12 mouse cellular contexts compared by ENCODE assay signal in genomic region chr15:85615075-85615474, GRCm38 (mm10). TPM values are rescaled to one million over a fixed set of nuclear protein-coding genes. Genes with fewer than 3 reads are reported as not detected.
DNase-seq lines count a peak whose midpoint lies in the region; ATAC-seq and TF ChIP-seq lines count a peak whose summit lies in the region.
"Had no signal": no experiment of that assay in that cellular context is flagged by ENCODE, and none has a peak within 500 bp of the region (broad histone marks: within the 10 kb centered on the region; RNA-seq: fewer than 3 reads in every experiment).

No protein-coding gene starts in this region.

- no peak for ATAC-seq in forebrain, embryonic 13.5 days
- ATAC-seq in forebrain, embryonic 12.5 days (ENCODE audit: low FRiP score) = no peak
- ATAC-seq in intestine, embryonic 15.5 days = no peak
- ATAC-seq in intestine, postnatal 0 days = no peak
- no peak for ATAC-seq in limb, embryonic 12.5 days (ENCODE audit: insufficient number of reproducible peaks, insufficient read depth, low FRiP score, low TSS enrichment, low read depth)
- ATAC-seq in granulocyte monocyte progenitor cell, adult 5-6 weeks (replicated peaks; ENCODE audit: poor library complexity, severe bottlenecking) = no peak

- H3K27me3 ChIP-seq in forebrain, embryonic 13.5 days = peaks cover 27% of the 10 kb centered on the region
- H3K27me3 ChIP-seq in forebrain, embryonic 12.5 days = peaks cover 55% of the 10 kb centered on the region
- H3K27me3 ChIP-seq in intestine, embryonic 15.5 days (replicated peaks) = peaks cover 15% of the 10 kb centered on the region; the same call in 1 of the 2 replicates
- H3K27me3 ChIP-seq in intestine, postnatal 0 days (replicated peaks; ENCODE audit: control insufficient read depth, insufficient read depth, low read length) = peaks cover 3% of the 10 kb centered on the region; the same call in 1 of the 2 replicates
- peaks cover 50% of the 10 kb centered on the region for H3K27me3 ChIP-seq in E14TG2a.4 (ENCODE audit: insufficient read depth, low read length)
- peaks cover 48% of the 10 kb centered on the region for H3K27me3 ChIP-seq in limb, embryonic 12.5 days

- no peaks in the 10 kb centered on the region; the same call in 1 of the 2 replicates for H3K9me3 ChIP-seq in forebrain, embryonic 13.5 days (replicated peaks)
- 0 out of 2 replicates have a peak, but pooled peaks cover 6% of the 10 kb centered on the region for H3K9me3 ChIP-seq in forebrain, embryonic 12.5 days
- H3K9me3 ChIP-seq in intestine, embryonic 15.5 days = no peaks in the 10 kb centered on the region
- no peaks in the 10 kb centered on the region for H3K9me3 ChIP-seq in intestine, postnatal 0 days (ENCODE audit: control insufficient read depth)
- H3K9me3 ChIP-seq in E14TG2a.4 (ENCODE audit: low read length) = peaks cover 7% of the 10 kb centered on the region
- peaks cover 6% of the 10 kb centered on the region; the same call in 1 of the 2 replicates for H3K9me3 ChIP-seq in limb, embryonic 12.5 days

- WGBS in forebrain, embryonic 13.5 days = 38% methylated on average over 22 of the region's 22 CpGs
- WGBS in forebrain, embryonic 12.5 days = 42% methylated on average over 22 of the region's 22 CpGs
- WGBS in intestine, embryonic 15.5 days = 49% methylated on average over 22 of the region's 22 CpGs
- 53% methylated on average over 22 of the region's 22 CpGs for WGBS in intestine, postnatal 0 days
- 36% methylated on average over 22 of the region's 22 CpGs for WGBS in limb, embryonic 12.5 days

- no peak overlapping the region for H3K4me2 ChIP-seq in forebrain, embryonic 13.5 days
- no peak overlapping the region for H3K4me2 ChIP-seq in forebrain, embryonic 12.5 days
- peak overlapping the region; percentile 14; the same call in 1 of the 2 replicates for H3K4me2 ChIP-seq in intestine, embryonic 15.5 days (replicated peaks)
- H3K4me2 ChIP-seq in intestine, postnatal 0 days (replicated peaks; ENCODE audit: low read depth) = no peak overlapping the region
- peak overlapping the region; percentile 23 for H3K4me2 ChIP-seq in limb, embryonic 12.5 days
- H3K4me2 ChIP-seq: liver, embryonic 13.5 days had no signal

- H3K9ac ChIP-seq in forebrain, embryonic 13.5 days = peak overlapping the region; percentile 26; the same call in 1 of the 2 replicates
- H3K9ac ChIP-seq in forebrain, embryonic 12.5 days = no peak overlapping the region
- no peak overlapping the region for H3K9ac ChIP-seq in intestine, embryonic 15.5 days
- H3K9ac ChIP-seq in intestine, postnatal 0 days (ENCODE audit: low read depth, low read length) = no peak overlapping the region
- H3K9ac ChIP-seq in limb, embryonic 12.5 days (replicated peaks) = no peak overlapping the region
- H3K9ac ChIP-seq: liver, embryonic 13.5 days had no signal

- TF ChIP-seq CTCF in intestine, postnatal 0 days (IDR thresholded peaks at IDR 0.05; ENCODE audit: low read depth) = no peak
- no peak for TF ChIP-seq CTCF in E14TG2a.4 (conservative IDR thresholded peaks at IDR 0.05; ENCODE audit: low read length)

- H3K4me3 ChIP-seq in forebrain, embryonic 13.5 days = no peak overlapping the region
- no peak overlapping the region for H3K4me3 ChIP-seq in forebrain, embryonic 12.5 days (replicated peaks)
- H3K4me3 ChIP-seq in intestine, embryonic 15.5 days (replicated peaks) = no peak overlapping the region
- H3K4me3 ChIP-seq in intestine, postnatal 0 days (ENCODE audit: low read depth, low read length) = no peak overlapping the region
- peak overlapping the region; percentile 63 for H3K4me3 ChIP-seq in E14TG2a.4 (replicated peaks; ENCODE audit: low read length)
- peak overlapping the region; percentile 7; the same call in 1 of the 2 replicates for H3K4me3 ChIP-seq in limb, embryonic 12.5 days (replicated peaks)
- H3K4me3 ChIP-seq: liver, embryonic 13.5 days had no signal

- no peak for DNase-seq in cerebellum, adult 18-20 months
- DNase-seq: liver, embryonic 13.5 days had no signal

- no peaks in the 10 kb centered on the region for H3K36me3 ChIP-seq in forebrain, embryonic 13.5 days (ENCODE audit: poor library complexity, severe bottlenecking)
- H3K36me3 ChIP-seq in forebrain, embryonic 12.5 days (replicated peaks) = no peaks in the 10 kb centered on the region
- H3K36me3 ChIP-seq in intestine, embryonic 15.5 days = no peaks in the 10 kb centered on the region
- no peaks in the 10 kb centered on the region for H3K36me3 ChIP-seq in intestine, postnatal 0 days (ENCODE audit: control insufficient read depth, insufficient read depth)
- H3K36me3 ChIP-seq in E14TG2a.4 (ENCODE audit: insufficient read depth, low read length) = no peaks in the 10 kb centered on the region
- no peaks in the 10 kb centered on the region for H3K36me3 ChIP-seq in limb, embryonic 12.5 days
- H3K36me3 ChIP-seq: liver, embryonic 13.5 days had no signal

- H3K27ac ChIP-seq in forebrain, embryonic 13.5 days = 0 out of 2 replicates have a peak overlapping the region, but pooled peaks have one; percentile 89
- no peak overlapping the region for H3K27ac ChIP-seq in forebrain, embryonic 12.5 days
- no peak overlapping the region for H3K27ac ChIP-seq in intestine, embryonic 15.5 days
- H3K27ac ChIP-seq in intestine, postnatal 0 days (ENCODE audit: low read depth, low read length) = no peak overlapping the region
- no peak overlapping the region for H3K27ac ChIP-seq in limb, embryonic 12.5 days
- H3K27ac ChIP-seq: liver, embryonic 13.5 days had no signal

- H3K4me1 ChIP-seq in forebrain, embryonic 13.5 days = peaks cover 35% of the 10 kb centered on the region
- H3K4me1 ChIP-seq in forebrain, embryonic 12.5 days = peaks cover 28% of the 10 kb centered on the region
- peaks cover 24% of the 10 kb centered on the region for H3K4me1 ChIP-seq in intestine, embryonic 15.5 days (replicated peaks)
- no peaks in the 10 kb centered on the region for H3K4me1 ChIP-seq in intestine, postnatal 0 days (replicated peaks; ENCODE audit: control insufficient read depth, insufficient read depth, low read length)
- H3K4me1 ChIP-seq in E14TG2a.4 (replicated peaks; ENCODE audit: low read depth, low read length) = peaks cover 44% of the 10 kb centered on the region
- H3K4me1 ChIP-seq in limb, embryonic 12.5 days (replicated peaks) = peaks cover 11% of the 10 kb centered on the region

RNA-seq across cellular contexts. Expression of gene Wnt7b, which starts 32.8 kb away (rescaled TPM):
- polyA plus RNA-seq in forebrain, embryonic 13.5 days (2015; fragmentation: Nextera tagmentation; extraction: Ambion mirVana) = 84.0 and 92.2 TPM in 2 replicates
- polyA plus RNA-seq in forebrain, embryonic 12.5 days (2016; fragmentation: Nextera tagmentation; extraction: Ambion mirVana) = 111 and 130 TPM in 2 replicates
- polyA plus RNA-seq in intestine, embryonic 15.5 days (2015; fragmentation: Nextera tagmentation; extraction: Ambion mirVana) = 1.5 and 1.7 TPM in 2 replicates
- polyA plus RNA-seq in intestine, postnatal 0 days (2015; fragmentation: Nextera tagmentation; extraction: Ambion mirVana) = 0.14 and 0.27 TPM in 2 replicates
- 31.2 and 34.8 TPM in 2 replicates for polyA plus RNA-seq in limb, embryonic 12.5 days (2016; fragmentation: Nextera tagmentation; extraction: Ambion mirVana)
- not detected in 2 replicates for total RNA-seq in granulocyte monocyte progenitor cell, adult 5-6 weeks (2014; fragmentation: Nextera tagmentation)
- total RNA-seq in granulocyte monocyte progenitor cell, adult 5-6 weeks (2017) = not detected in 2 replicates
- total RNA-seq: common myeloid progenitor, adult 5-6 weeks; hematopoietic stem cell, adult 5-6 weeks had no signal
- polyA plus RNA-seq: small intestine, adult 2 months had no signal

Comparison
In these comparisons a context has a peak if more than half of its experiments do, and no peak if none do; other contexts are left out.
1. H3K4me2 ChIP-seq: peak in intestine, embryonic 15.5 days (single experiment) and limb, embryonic 12.5 days (single experiment); none in forebrain, embryonic 13.5 days (single experiment), forebrain, embryonic 12.5 days (single experiment) and intestine, postnatal 0 days (single experiment).
2. H3K4me3 ChIP-seq: peak in E14TG2a.4 (single experiment) and limb, embryonic 12.5 days (single experiment); none in forebrain, embryonic 13.5 days (single experiment), forebrain, embryonic 12.5 days (single experiment), intestine, embryonic 15.5 days (single experiment) and intestine, postnatal 0 days (single experiment).
3. RNA of gene Wnt7b, which starts 32.8 kb away (polyA plus RNA-seq): 111 to 130 TPM in forebrain, embryonic 12.5 days, 84.0 to 92.2 TPM in forebrain, embryonic 13.5 days and 31.2 to 34.8 TPM in limb, embryonic 12.5 days; 1.5 to 1.7 TPM in intestine, embryonic 15.5 days and 0.14 to 0.27 TPM in intestine, postnatal 0 days; every median in the first group is over 10 times any median in the second.